Mouse (Mus musculus): ENCODE results near the gene Fam217b. TPM values are rescaled to one million over a fixed set of nuclear protein-coding genes. Genes with fewer than 3 reads are reported as not detected.

The Fam217b gene
- total and polyA plus RNA-seq, 2 experiments: 0.15 to 0.18 TPM

- WGBS: 41% methylated on average over 17 of the region's 17 CpGs
- TF ChIP-seq CTCF (IDR thresholded peaks at IDR 0.05; ENCODE audit: low read depth, low read length): no peak
- TF ChIP-seq POLR2A (IDR thresholded peaks at IDR 0.05; ENCODE audit: extremely low read depth, insufficient read depth, low read length): no peak
- Histone ChIP-seq H3K36me3 (ENCODE audit: control insufficient read depth, insufficient read depth, low read length) (no peaks in the 10 kb centered on the region), H3K4me1 (ENCODE audit: control insufficient read depth, insufficient read depth, low read length) (peaks cover 5% of the 10 kb centered on the region), H3K27ac (replicated peaks; ENCODE audit: insufficient read depth, low read depth, low read length) (no peak overlapping the region), H3K9ac (ENCODE audit: low read depth, low read length) (no peak overlapping the region), H3K27me3 (ENCODE audit: control insufficient read depth, insufficient read depth, low read length) (no peaks in the 10 kb centered on the region), H3K79me2 (ENCODE audit: control insufficient read depth, insufficient read depth, low read length) (no peaks in the 10 kb centered on the region), H3K4me3 (ENCODE audit: insufficient read depth, low read depth, low read length) (no peak overlapping the region)
- DNase-seq (ENCODE audit: extremely low read depth, low read depth, low spot score): peak; percentile 51
These were observed 57.5 kb downstream of the Fam217b start for GRCm38 (mm10) chr2:178471546-178472480.

- no peak for DNase-seq (ENCODE audit: extremely low read depth, low read depth, low spot score)
- Histone ChIP-seq H3K27ac (replicated peaks; ENCODE audit: insufficient read depth, low read depth, low read length) (no peak overlapping the region), H3K36me3 (ENCODE audit: control insufficient read depth, insufficient read depth, low read length) (no peaks in the 10 kb centered on the region), H3K79me2 (ENCODE audit: control insufficient read depth, insufficient read depth, low read length) (no peaks in the 10 kb centered on the region), H3K4me3 (ENCODE audit: insufficient read depth, low read depth, low read length) (no peak overlapping the region), H3K4me1 (ENCODE audit: control insufficient read depth, insufficient read depth, low read length) (peaks cover 5% of the 10 kb centered on the region), H3K27me3 (ENCODE audit: control insufficient read depth, insufficient read depth, low read length) (no peaks in the 10 kb centered on the region), H3K9ac (ENCODE audit: low read depth, low read length) (no peak overlapping the region)
- 91% methylated on average over 10 of the region's 10 CpGs for WGBS
- TF ChIP-seq POLR2A (IDR thresholded peaks at IDR 0.05; ENCODE audit: extremely low read depth, insufficient read depth, low read length): no peak
- no peak for TF ChIP-seq CTCF (IDR thresholded peaks at IDR 0.05; ENCODE audit: low read depth, low read length)
These were observed 59.6 kb downstream of the Fam217b start for GRCm38 (mm10) chr2:178473916-178474315.

Other genes with a start within 250 kb of the Fam217b start
- gene Sycp2, start 6.8 kb upstream of the Fam217b start, total RNA-seq (2014; rRNA removed): not detected in 2 replicates
- not detected in 2 replicates for gene Sycp2, start 6.8 kb upstream of the Fam217b start, polyA plus RNA-seq (2012; rRNA removed)
- 0.18 and 0.20 TPM in 2 replicates for gene Ppp1r3d, start 52 bp upstream of the Fam217b start, total RNA-seq (2014; rRNA removed)
- gene Ppp1r3d, start 52 bp upstream of the Fam217b start, polyA plus RNA-seq (2012; rRNA removed): 0.16 and 0.21 TPM in 2 replicates
- not detected in 2 replicates for gene Cdh26, start 16.0 kb downstream of the Fam217b start, total RNA-seq (2014; rRNA removed)
- 0.06 TPM in 1 of 2 replicates, not detected in the other for gene Cdh26, start 16.0 kb downstream of the Fam217b start, polyA plus RNA-seq (2012; rRNA removed)

Data from liver, adult 2 months (tissue).